Comparison of ENCODE assay signal across 18 mouse cellular contexts in the genomic region with DNA sequence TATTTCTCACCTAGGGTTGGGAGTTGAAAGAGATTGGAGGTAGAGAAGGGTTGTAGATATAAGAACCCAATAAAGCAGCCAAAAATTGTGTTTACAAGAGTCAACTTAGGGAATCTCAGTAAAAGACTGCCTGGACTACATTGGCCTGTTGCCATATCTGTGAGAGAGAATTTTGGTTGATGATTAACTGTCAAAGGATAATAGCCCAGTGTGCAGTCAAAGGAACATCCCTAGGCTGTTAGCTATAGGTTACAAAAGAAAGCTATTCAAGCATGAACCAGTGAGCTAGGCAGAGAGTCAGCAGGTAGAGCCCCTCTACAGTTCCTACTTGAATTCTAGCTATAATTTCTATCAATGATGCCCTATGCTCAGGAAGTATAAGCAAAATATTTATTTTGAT.
DNase-seq lines count a peak whose midpoint lies in the region; ATAC-seq and TF ChIP-seq lines count a peak whose summit lies in the region.
"Had no signal": no experiment of that assay in that cellular context is flagged by ENCODE, and none has a peak within 500 bp of the region (broad histone marks: within the 10 kb centered on the region; RNA-seq: fewer than 3 reads in every experiment).

No protein-coding gene starts in this region.

- TF ChIP-seq POLR2A in kidney, adult 2 months (IDR thresholded peaks at IDR 0.05; ENCODE audit: low read depth, low read length) = no peak
- TF ChIP-seq POLR2A in liver, adult 2 months (IDR thresholded peaks at IDR 0.05; ENCODE audit: extremely low read depth, insufficient read depth, low read length) = no peak

- no peak overlapping the region for H3K27ac ChIP-seq in kidney, adult 2 months (ENCODE audit: insufficient read depth, low read depth, low read length)
- no peak overlapping the region for H3K27ac ChIP-seq in liver, adult 2 months (replicated peaks; ENCODE audit: insufficient read depth, low read depth, low read length)
- no peak overlapping the region for H3K27ac ChIP-seq in liver, postnatal 0 days (ENCODE audit: low read depth)
- no peak overlapping the region for H3K27ac ChIP-seq in kidney, postnatal 0 days
- no peak overlapping the region for H3K27ac ChIP-seq in forebrain, embryonic 11.5 days (ENCODE audit: low read depth, low read length)
- H3K27ac ChIP-seq: embryonic facial prominence, embryonic 10.5 days; heart, embryonic 13.5 days had no signal

- no peak overlapping the region for H3K4me2 ChIP-seq in liver, postnatal 0 days (ENCODE audit: low read depth, low read length)
- H3K4me2 ChIP-seq in kidney, postnatal 0 days (ENCODE audit: low read length) = no peak overlapping the region
- H3K4me2 ChIP-seq in forebrain, embryonic 11.5 days (ENCODE audit: low read depth, low read length, severe bottlenecking) = no peak overlapping the region
- H3K4me2 ChIP-seq: heart, embryonic 13.5 days had no signal

- TF ChIP-seq CTCF in kidney, adult 2 months (conservative IDR thresholded peaks at IDR 0.05; ENCODE audit: insufficient read depth, insufficient read length, low read depth, low read length) = no peak
- TF ChIP-seq CTCF in liver, adult 2 months (IDR thresholded peaks at IDR 0.05; ENCODE audit: low read depth, low read length) = no peak
- TF ChIP-seq CTCF in liver, postnatal 0 days (IDR thresholded peaks at IDR 0.05; ENCODE audit: low read depth) = no peak
- no peak for TF ChIP-seq CTCF in kidney, postnatal 0 days (IDR thresholded peaks at IDR 0.05; ENCODE audit: low read depth)

- no peak for ATAC-seq in liver, postnatal 0 days
- peak; percentile 75 for ATAC-seq in kidney, postnatal 0 days (replicated peaks; ENCODE audit: low FRiP score, low read depth)
- no peak for ATAC-seq in forebrain, embryonic 11.5 days (replicated peaks; ENCODE audit: low FRiP score)
- ATAC-seq: forebrain, embryonic 14.5 days had no signal

- H3K4me3 ChIP-seq in kidney, adult 2 months (ENCODE audit: insufficient read depth, low read depth, low read length) = no peak overlapping the region
- no peak overlapping the region for H3K4me3 ChIP-seq in liver, adult 2 months (ENCODE audit: insufficient read depth, low read depth, low read length)
- H3K4me3 ChIP-seq in liver, postnatal 0 days (ENCODE audit: low read depth, low read length) = no peak overlapping the region
- H3K4me3 ChIP-seq in kidney, postnatal 0 days (replicated peaks; ENCODE audit: low read depth, low read length) = no peak overlapping the region
- no peak overlapping the region for H3K4me3 ChIP-seq in forebrain, embryonic 11.5 days (ENCODE audit: low read depth, low read length)
- H3K4me3 ChIP-seq: embryonic facial prominence, embryonic 10.5 days; heart, embryonic 13.5 days had no signal

- DNase-seq in kidney, adult 2 months = peak; percentile 36
- no peak for DNase-seq in kidney, adult 11 months
- DNase-seq in liver, adult 2 months (ENCODE audit: extremely low read depth, low read depth, low spot score) = peak; percentile 63
- no peak for DNase-seq in liver, postnatal 0 days
- peak; percentile 5 for DNase-seq in kidney, postnatal 0 days (ENCODE audit: low spot score)
- peak; percentile 7 for DNase-seq in large intestine, adult 2 months (ENCODE audit: low read depth, low spot score)
- no peak for DNase-seq in MN1 (ENCODE audit: low spot score)
- no peak for DNase-seq in forebrain, embryonic 11.5 days (ENCODE audit: low spot score)
- DNase-seq: adrenal gland, adult 8-10 months; adrenal gland, postnatal 36 days; cerebellum, adult 2 months; cerebellum, postnatal 10 days; gastrocnemius, postnatal 36 days; heart, adult 11 months; heart, postnatal 36 days had no signal

- no peaks in the 10 kb centered on the region for H3K27me3 ChIP-seq in kidney, adult 2 months (replicated peaks; ENCODE audit: control insufficient read depth, insufficient read depth, low read length)
- H3K27me3 ChIP-seq in liver, adult 2 months (ENCODE audit: control insufficient read depth, insufficient read depth, low read length) = no peaks in the 10 kb centered on the region
- no peaks in the 10 kb centered on the region for H3K27me3 ChIP-seq in liver, postnatal 0 days (ENCODE audit: insufficient read depth, low read length)
- H3K27me3 ChIP-seq in kidney, postnatal 0 days (ENCODE audit: insufficient read depth, low read length) = no peaks in the 10 kb centered on the region
- no peaks in the 10 kb centered on the region for H3K27me3 ChIP-seq in forebrain, embryonic 11.5 days (ENCODE audit: control insufficient read depth, insufficient read depth, low read length)
- H3K27me3 ChIP-seq: heart, embryonic 13.5 days had no signal

- no peaks in the 10 kb centered on the region for H3K79me2 ChIP-seq in liver, adult 2 months (ENCODE audit: control insufficient read depth, insufficient read depth, low read length)

- H3K9ac ChIP-seq in liver, adult 2 months (ENCODE audit: low read depth, low read length) = no peak overlapping the region
- H3K9ac ChIP-seq in liver, postnatal 0 days (replicated peaks) = no peak overlapping the region
- H3K9ac ChIP-seq in kidney, postnatal 0 days (ENCODE audit: low read depth, low read length) = no peak overlapping the region
- no peak overlapping the region for H3K9ac ChIP-seq in forebrain, embryonic 11.5 days (ENCODE audit: low read length)
- H3K9ac ChIP-seq: heart, embryonic 13.5 days had no signal

- H3K9me3 ChIP-seq in liver, postnatal 0 days (ENCODE audit: low read length) = no peaks in the 10 kb centered on the region
- H3K9me3 ChIP-seq in kidney, postnatal 0 days (replicated peaks; ENCODE audit: low read length) = no peaks in the 10 kb centered on the region
- H3K9me3 ChIP-seq in forebrain, embryonic 11.5 days (ENCODE audit: control insufficient read depth, low read length) = no peaks in the 10 kb centered on the region
- H3K9me3 ChIP-seq: embryonic facial prominence, embryonic 10.5 days; heart, embryonic 13.5 days had no signal

- H3K4me1 ChIP-seq in kidney, adult 2 months (ENCODE audit: control insufficient read depth, insufficient read depth, low read length) = no peaks in the 10 kb centered on the region
- no peaks in the 10 kb centered on the region for H3K4me1 ChIP-seq in liver, adult 2 months (ENCODE audit: control insufficient read depth, insufficient read depth, low read length)
- no peaks in the 10 kb centered on the region for H3K4me1 ChIP-seq in liver, postnatal 0 days (ENCODE audit: insufficient read depth)
- H3K4me1 ChIP-seq in kidney, postnatal 0 days (replicated peaks; ENCODE audit: insufficient read depth, low read length) = no peaks in the 10 kb centered on the region
- H3K4me1 ChIP-seq in forebrain, embryonic 11.5 days (replicated peaks; ENCODE audit: control insufficient read depth, insufficient read depth, low read length) = no peaks in the 10 kb centered on the region
- H3K4me1 ChIP-seq: embryonic facial prominence, embryonic 10.5 days; heart, embryonic 13.5 days had no signal

- H3K36me3 ChIP-seq in kidney, adult 2 months (ENCODE audit: control insufficient read depth, insufficient read depth, low read length) = no peaks in the 10 kb centered on the region
- no peaks in the 10 kb centered on the region for H3K36me3 ChIP-seq in liver, adult 2 months (ENCODE audit: control insufficient read depth, insufficient read depth, low read length)
- H3K36me3 ChIP-seq in liver, postnatal 0 days (replicated peaks; ENCODE audit: insufficient read depth, low read length) = no peaks in the 10 kb centered on the region
- H3K36me3 ChIP-seq in kidney, postnatal 0 days (ENCODE audit: insufficient read depth, low read length) = no peaks in the 10 kb centered on the region
- no peaks in the 10 kb centered on the region for H3K36me3 ChIP-seq in forebrain, embryonic 11.5 days (ENCODE audit: control insufficient read depth, insufficient read depth, low read length)
- H3K36me3 ChIP-seq: embryonic facial prominence, embryonic 10.5 days; heart, embryonic 13.5 days had no signal

- TF ChIP-seq EP300 in liver, postnatal 0 days (IDR thresholded peaks at IDR 0.05; ENCODE audit: low read depth) = no peak

Comparison
In these comparisons a context has a peak if more than half of its experiments do, and no peak if none do; other contexts are left out.
1. DNase-seq: peak in kidney, adult 2 months (single experiment), liver, adult 2 months (single experiment), kidney, postnatal 0 days (single experiment) and large intestine, adult 2 months (single experiment); none in kidney, adult 11 months (single experiment), liver, postnatal 0 days (single experiment), MN1 (single experiment) and forebrain, embryonic 11.5 days (single experiment).